In genomic region chr19:11794447-11794846, GRCm38 (mm10) we compare ENCODE assay signal across 38 mouse cellular contexts. TPM values are rescaled to one million over a fixed set of nuclear protein-coding genes. Genes with fewer than 3 reads are reported as not detected.
"Had no signal": no experiment of that assay in that cellular context is flagged by ENCODE, and none has a peak within 500 bp of the region (broad histone marks: within the 10 kb centered on the region; RNA-seq: fewer than 3 reads in every experiment).

No protein-coding gene starts in this region.

- H3K27ac ChIP-seq: heart, embryonic 10.5 days; hindbrain, embryonic 13.5 days; hindbrain, embryonic 15.5 days; hindbrain, postnatal 0 days; layer of hippocampus, adult 2 months; left cerebral cortex, adult 2 months; limb, embryonic 13.5 days; limb, embryonic 15.5 days; liver, embryonic 12.5 days; liver, embryonic 14.5 days had no signal

- DNase-seq: gastrocnemius, postnatal 14 days; gastrocnemius, postnatal 36 days; heart, adult 18-20 months; heart, postnatal 10 days; heart, postnatal 36 days; kidney, adult 18-20 months; kidney, adult 8-10 months; kidney, postnatal 10 days; kidney, postnatal 25 days; kidney, postnatal 4 days; left cerebral cortex, postnatal 4 days had no signal

- H3K27me3 ChIP-seq: heart, embryonic 12.5 days; hindbrain, embryonic 13.5 days; hindbrain, embryonic 15.5 days; limb, embryonic 13.5 days; limb, embryonic 15.5 days; liver, embryonic 12.5 days had no signal

- H3K9me3 ChIP-seq: heart, embryonic 10.5 days; heart, embryonic 12.5 days; hindbrain, embryonic 13.5 days; hindbrain, embryonic 15.5 days; limb, embryonic 13.5 days; limb, embryonic 15.5 days; liver, embryonic 12.5 days had no signal

- H3K9ac ChIP-seq: heart, embryonic 12.5 days; hindbrain, embryonic 13.5 days; hindbrain, embryonic 15.5 days; limb, embryonic 13.5 days; limb, embryonic 15.5 days; liver, embryonic 12.5 days; liver, embryonic 14.5 days had no signal

- H3K36me3 ChIP-seq: heart, embryonic 10.5 days; heart, embryonic 12.5 days; hindbrain, embryonic 13.5 days; hindbrain, embryonic 15.5 days; limb, embryonic 13.5 days; limb, embryonic 15.5 days; liver, embryonic 12.5 days had no signal

- ATAC-seq: hindbrain, postnatal 0 days; liver, embryonic 12.5 days had no signal

- H3K4me3 ChIP-seq: heart, embryonic 10.5 days; heart, embryonic 12.5 days; hindbrain, embryonic 13.5 days; hindbrain, embryonic 15.5 days; layer of hippocampus, adult 2 months; left cerebral cortex, adult 2 months; limb, embryonic 13.5 days; limb, embryonic 15.5 days; liver, embryonic 12.5 days had no signal

- H3K4me2 ChIP-seq: heart, embryonic 12.5 days; hindbrain, embryonic 13.5 days; hindbrain, embryonic 15.5 days; limb, embryonic 13.5 days; limb, embryonic 15.5 days; liver, embryonic 12.5 days had no signal

- H3K4me1 ChIP-seq: heart, embryonic 10.5 days; heart, embryonic 12.5 days; hindbrain, embryonic 13.5 days; hindbrain, embryonic 15.5 days; limb, embryonic 13.5 days; limb, embryonic 15.5 days; liver, embryonic 12.5 days had no signal

RNA-seq across cellular contexts. Expression of gene Olfr1417, which starts 44.6 kb away (rescaled TPM):
- total RNA-seq: gastrocnemius, adult 18-20 months; gastrocnemius, adult 8-10 months; gastrocnemius, postnatal 14 days; gastrocnemius, postnatal 36 days; heart, adult 18-20 months; heart, adult 8-10 months; heart, postnatal 10 days; heart, postnatal 36 days; hematopoietic stem cell, adult 5-6 weeks; hindbrain, postnatal 0 days; layer of hippocampus, adult 2 months; layer of hippocampus, postnatal 10 days; layer of hippocampus, postnatal 25 days; left cerebral cortex, adult 2 months; left cerebral cortex, postnatal 14 days; left cerebral cortex, postnatal 4 days; liver, adult 2 months had no signal
- polyA plus RNA-seq: gonadal fat pad, adult 2 months; heart, embryonic 10.5 days; heart, embryonic 16.5 days; hindbrain, embryonic 13.5 days; intestine, embryonic 14.5 days; limb, embryonic 11.5 days; limb, embryonic 13.5 days; limb, embryonic 15.5 days; liver, adult 2 months; liver, embryonic 12.5 days; liver, embryonic 14.5 days had no signal

RNA-seq across cellular contexts. Expression of gene Gif, which starts 47.1 kb away (rescaled TPM):
- total RNA-seq: gastrocnemius, adult 18-20 months; gastrocnemius, adult 8-10 months; gastrocnemius, postnatal 14 days; gastrocnemius, postnatal 36 days; heart, adult 18-20 months; heart, adult 8-10 months; heart, postnatal 10 days; heart, postnatal 36 days; hematopoietic stem cell, adult 5-6 weeks; hindbrain, postnatal 0 days; layer of hippocampus, adult 2 months; layer of hippocampus, postnatal 10 days; layer of hippocampus, postnatal 25 days; left cerebral cortex, adult 2 months; left cerebral cortex, postnatal 14 days; left cerebral cortex, postnatal 4 days; liver, adult 2 months had no signal
- polyA plus RNA-seq: gonadal fat pad, adult 2 months; heart, embryonic 10.5 days; heart, embryonic 12.5 days; heart, embryonic 14.5 days; heart, embryonic 16.5 days; hindbrain, embryonic 11.5 days; hindbrain, embryonic 13.5 days; hindbrain, embryonic 15.5 days; hindbrain, postnatal 0 days; intestine, embryonic 14.5 days; kidney, embryonic 14.5 days; kidney, embryonic 16.5 days; limb, embryonic 11.5 days; limb, embryonic 13.5 days; limb, embryonic 15.5 days; liver, adult 2 months; liver, embryonic 12.5 days had no signal
